Mouse (Mus musculus): Measurements from ENCODE around the gene Dnajc3. TPM values are rescaled to one million over a fixed set of nuclear protein-coding genes. Genes with fewer than 3 reads are reported as not detected.

Dnajc3 gene
- 58.3 TPM for polyA plus RNA-seq (2014; fragmentation: Illumina TruSeq; extraction: RNeasy Lipid Tissue Mini Kit (QIAGEN cat#74804); ENCODE audit: low read depth, low replicate concordance)

DNA sequence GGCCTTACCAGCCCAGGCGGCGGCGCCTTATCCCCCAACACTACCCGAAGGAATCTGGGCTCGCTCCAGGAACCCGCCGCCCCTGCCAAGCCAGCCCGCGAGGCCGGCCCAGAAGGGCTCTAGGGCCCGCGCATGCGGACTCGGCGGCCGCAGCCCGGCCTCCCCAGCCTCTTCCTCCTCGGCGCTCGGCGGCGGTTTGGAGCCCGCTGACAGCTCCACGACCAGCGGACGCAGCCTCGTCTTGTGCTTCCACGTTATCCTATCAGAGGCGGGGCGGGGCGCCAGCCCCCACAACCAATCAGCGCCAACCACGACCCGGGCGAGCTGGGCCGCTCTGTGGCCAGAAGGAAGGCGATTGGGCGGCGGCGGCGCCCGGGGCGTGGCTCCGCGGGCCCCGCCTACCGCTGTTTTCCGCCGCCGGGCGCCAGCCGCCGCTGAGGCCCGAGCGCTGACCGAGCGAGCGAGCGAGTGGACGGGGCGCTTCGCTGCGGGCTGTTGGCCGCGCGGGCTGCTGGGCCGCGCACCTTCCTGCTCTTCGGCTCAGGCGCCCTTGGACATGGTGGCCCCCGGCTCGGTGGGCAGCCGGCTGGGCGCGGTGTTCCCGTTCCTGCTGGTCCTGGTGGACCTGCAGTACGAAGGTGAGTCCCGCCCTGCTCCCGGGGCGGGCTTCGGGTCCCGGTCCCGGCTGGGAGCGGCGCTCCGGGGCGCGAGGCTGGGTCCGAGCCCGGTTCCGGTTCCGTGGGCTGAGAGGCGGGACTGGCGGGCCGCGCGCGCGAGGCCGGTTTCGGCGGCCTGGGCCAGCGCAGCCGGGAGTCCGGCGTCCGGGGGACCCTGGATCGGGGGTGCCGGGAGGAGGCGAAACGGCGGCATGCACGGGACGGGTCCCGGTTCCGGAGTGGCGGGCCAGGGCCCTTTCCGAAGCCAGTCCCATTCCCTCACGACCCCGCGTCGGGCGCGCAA is at the start of gene Dnajc3:
Dnajc3 (plus strand) TSS at position 444 of the 960 bp plus-strand sequence.

DNA sequence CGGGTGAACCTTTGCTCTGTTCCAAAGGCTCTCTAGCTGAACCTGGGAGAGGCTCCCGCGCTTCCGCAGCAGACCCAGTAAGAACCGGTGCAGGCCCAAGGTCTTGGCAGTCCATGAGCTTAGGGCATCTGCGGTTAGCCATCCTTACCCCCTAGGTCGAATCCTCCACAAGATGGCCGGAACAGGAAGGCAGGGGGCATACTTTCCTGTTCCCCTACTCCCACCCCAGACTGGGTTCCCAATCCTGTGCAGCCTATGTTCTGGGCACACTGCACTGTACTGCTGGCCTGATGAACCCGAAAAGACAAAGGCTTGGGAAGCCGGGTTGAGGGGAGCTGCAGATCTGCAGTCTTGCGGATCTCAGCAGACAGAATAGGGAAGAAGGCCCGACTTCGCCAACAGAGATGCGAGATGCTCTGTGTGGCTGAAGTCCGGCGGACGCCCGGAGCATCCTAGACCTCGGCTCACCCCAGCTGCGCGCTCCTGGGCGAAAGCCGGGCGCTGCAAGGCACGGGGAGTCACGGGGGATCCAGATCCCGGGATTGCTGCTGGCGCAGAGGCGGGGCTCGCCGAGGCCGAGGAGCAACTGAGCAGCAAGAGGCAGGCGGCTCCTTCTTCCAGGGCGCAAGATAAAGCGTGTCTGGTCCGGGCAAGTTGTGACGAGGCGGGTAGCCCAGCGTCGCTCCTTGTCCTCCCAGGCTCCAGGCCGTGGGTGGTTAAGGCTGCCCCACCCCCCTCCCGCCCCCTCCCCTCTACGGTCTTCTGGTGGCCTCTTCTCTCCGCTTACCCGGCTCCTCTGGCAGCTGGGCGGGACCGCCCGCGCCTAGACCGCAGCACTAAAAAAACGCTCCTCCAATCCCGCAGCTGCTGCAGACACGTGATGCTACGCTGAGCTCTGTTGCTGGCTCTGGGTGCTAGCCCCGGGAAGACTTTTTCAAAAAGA is 12.8 kb upstream of the Dnajc3 start, which contains the start of gene Dzip1:
Dzip1 (minus strand) TSS at position 788 of the 943 bp plus-strand sequence.

Other genes with a start within 250 kb of the Dnajc3 start
- gene Abcc4, start 231.8 kb upstream of the Dnajc3 start, polyA plus RNA-seq (2014; fragmentation: Illumina TruSeq; extraction: RNeasy Lipid Tissue Mini Kit (QIAGEN cat#74804); ENCODE audit: low read depth, low replicate concordance), result 1.5 TPM
- 0.69 TPM for gene Cldn10, start 150.1 kb upstream of the Dnajc3 start, polyA plus RNA-seq (2014; fragmentation: Illumina TruSeq; extraction: RNeasy Lipid Tissue Mini Kit (QIAGEN cat#74804); ENCODE audit: low read depth, low replicate concordance)
- 125 TPM for gene Dzip1, start 12.5 kb upstream of the Dnajc3 start, polyA plus RNA-seq (2014; fragmentation: Illumina TruSeq; extraction: RNeasy Lipid Tissue Mini Kit (QIAGEN cat#74804); ENCODE audit: low read depth, low replicate concordance)
- 50.5 TPM for gene Uggt2, start 161.5 kb downstream of the Dnajc3 start, polyA plus RNA-seq (2014; fragmentation: Illumina TruSeq; extraction: RNeasy Lipid Tissue Mini Kit (QIAGEN cat#74804); ENCODE audit: low read depth, low replicate concordance)
- not detected for gene Hs6st3, start 200.4 kb downstream of the Dnajc3 start, polyA plus RNA-seq (2014; fragmentation: Illumina TruSeq; extraction: RNeasy Lipid Tissue Mini Kit (QIAGEN cat#74804); ENCODE audit: low read depth, low replicate concordance)

Measured in testis, adult 10 weeks (tissue).